Mouse (Mus musculus) G1E-ER4 (cell line): ENCODE data around the gene Kcnk7. TPM values are rescaled to one million over a fixed set of nuclear protein-coding genes. Genes with fewer than 3 reads are reported as not detected.

Source experiments
- GATA1 ChIP-seq: IDR thresholded peaks from one replicate; pipeline ENCODE4 v1.8.0; 2012; ENCODE audit warnings: low read length, inconsistent platforms
- polyA plus RNA-seq: library from polyadenylated mRNA; stranded (reverse); fragments of >175 nt; gene quantifications from 2 replicates; pipeline ENCODE4 v1.2.3, GENCODE M21; 2012

Gene Kcnk7
- polyA plus RNA-seq, 1 experiment: 0.23 TPM

DNA sequence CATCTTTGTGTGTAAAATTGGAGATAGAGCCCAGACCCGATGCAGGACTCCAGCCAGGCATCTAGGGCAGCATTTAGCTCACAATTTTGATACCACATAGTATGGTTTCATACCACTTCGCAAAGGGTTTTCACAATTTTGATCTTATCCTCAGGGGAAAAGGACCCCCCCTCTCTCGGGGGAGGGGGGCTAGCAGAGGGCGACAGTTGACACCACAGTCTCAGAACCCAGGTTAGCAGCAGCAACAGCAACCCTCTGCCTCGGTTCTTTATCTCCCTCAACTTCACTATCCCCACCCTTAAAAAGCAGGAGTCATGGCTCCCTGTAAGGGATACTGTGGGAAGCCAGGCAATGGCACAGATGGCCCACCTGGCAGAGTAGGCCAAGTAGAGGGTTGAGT is 9.1 kb downstream of the Kcnk7 start:
- TF ChIP-seq GATA1: no peak

DNA sequence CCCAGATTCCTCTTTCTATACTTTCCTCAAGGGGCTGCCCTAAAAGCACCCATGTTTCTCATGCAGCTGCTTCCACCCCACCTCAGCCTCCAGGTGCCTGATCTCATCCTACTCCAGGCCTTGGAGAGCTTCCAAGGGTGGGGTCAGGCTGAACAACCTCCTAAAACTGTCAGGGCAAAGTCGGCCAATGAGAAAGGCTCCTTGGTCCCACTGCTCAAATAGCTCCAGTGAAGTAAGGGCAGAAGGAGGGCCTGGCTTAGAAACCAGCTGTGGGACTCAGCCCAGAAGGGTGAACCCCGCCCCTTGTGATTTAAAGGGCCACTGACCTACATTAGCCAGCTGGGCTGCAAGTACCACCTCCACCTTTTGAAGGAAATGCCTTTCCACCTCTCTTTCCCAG is 9.6 kb downstream of the Kcnk7 start:
- TF ChIP-seq GATA1: no peak

DNA sequence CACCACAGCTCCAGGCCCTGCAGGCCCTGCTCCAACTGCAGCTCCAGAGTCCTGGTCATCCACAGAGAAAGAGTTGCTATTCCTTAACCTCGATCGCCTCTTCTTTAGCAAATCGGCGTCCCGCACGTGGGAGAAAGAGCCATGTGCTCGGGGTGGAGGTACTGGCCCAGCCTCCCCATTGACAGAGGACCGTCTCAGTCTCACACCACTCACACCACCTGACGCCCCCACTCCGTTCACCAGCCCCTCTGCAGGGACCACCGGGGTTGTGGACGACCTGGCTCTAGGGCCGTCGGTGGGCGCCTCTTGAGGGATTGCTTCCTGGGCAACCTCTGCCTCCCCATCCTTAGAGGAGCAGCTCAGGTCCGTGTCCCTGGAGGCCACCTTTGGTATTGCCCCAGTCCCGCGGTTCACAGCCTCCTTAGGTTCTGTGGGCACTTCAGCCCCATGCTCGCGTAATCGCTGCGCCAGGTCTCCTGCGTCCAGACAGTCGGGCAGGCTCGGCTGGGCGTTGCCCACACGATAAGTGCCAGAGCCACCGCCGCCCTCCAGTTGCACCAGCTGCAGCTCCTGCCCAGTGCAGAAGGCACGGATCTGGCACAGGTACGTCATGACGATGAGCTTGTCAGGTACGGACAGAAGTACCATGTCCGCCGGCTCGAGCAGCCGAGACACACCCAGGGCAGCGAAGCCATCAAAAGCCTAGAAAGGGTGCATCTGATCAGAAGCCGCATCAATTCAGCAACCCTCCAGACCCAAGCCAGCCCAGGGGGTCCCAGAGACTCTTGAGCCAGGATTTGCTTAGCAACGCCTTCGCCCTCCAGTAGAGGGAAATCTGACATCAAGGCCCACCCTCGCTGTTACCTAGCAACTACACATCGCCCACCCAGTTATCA is 11.9 kb downstream of the Kcnk7 start:
- TF ChIP-seq GATA1: no peak

DNA sequence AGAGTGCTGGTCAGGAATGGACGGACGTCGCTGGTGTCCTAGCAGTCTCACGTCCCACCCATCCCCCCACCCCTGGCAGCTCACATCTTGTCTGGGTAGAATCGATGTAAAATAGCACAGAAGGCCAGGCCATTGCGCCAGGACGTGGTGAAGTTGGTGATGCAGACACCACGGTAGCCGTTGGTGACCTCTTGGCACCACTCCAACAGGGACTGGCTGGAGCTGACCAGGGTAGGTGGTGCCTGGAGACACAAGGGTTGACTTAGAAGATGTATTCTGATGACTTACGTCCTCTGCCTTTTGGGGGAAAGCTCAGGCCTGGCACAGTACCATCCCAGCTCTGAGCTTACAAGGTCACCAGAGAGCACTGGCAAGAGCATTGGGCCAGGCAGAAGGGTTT is 12.8 kb downstream of the Kcnk7 start:
- TF ChIP-seq GATA1: no peak

DNA sequence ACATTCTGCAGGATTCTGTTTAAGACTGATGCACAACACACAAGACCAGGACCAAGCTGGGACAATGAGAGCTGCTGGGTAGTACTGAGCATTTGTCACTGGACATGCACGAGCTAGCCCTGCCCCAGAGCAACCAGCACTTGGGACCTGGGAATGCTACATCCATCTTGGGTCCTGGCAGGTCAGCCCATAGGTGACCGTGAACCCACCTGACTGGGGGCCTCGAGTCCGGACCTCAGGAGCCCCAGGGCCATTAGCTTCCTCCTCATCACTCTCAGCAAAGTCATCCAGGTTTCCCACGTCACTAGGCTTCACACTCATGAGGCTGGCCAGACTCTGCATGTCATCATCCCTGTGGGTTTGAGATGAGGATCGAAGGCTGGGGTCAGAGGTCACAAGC is 17.1 kb downstream of the Kcnk7 start:
- no peak for TF ChIP-seq GATA1

DNA sequence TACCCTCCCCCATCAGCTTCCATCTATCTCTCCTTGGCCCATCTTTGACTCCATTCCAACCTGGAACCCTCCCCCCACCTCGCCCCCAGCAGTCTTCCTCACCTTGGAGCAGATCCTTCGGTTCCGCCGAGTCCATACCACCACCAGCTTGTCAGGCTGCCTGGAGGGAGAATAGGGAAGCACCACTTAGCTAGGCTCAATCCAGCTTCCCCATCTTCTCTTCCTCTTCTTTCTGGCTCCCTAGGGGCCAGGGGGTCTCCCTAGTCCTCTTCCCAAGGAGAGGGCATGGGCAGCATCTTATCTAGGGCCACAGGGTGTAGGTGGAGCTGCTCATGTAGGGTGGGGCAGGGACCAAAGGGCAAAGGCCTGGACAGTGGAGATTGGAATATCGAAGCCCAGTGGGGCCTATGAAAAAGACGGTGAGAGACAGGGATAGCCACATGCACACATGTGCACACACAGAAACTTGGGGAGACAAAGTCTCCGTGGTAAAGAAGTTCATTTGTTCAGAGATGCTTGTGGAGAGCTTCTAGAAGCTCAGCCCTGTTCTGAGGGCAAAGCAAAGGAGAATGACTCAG is 18.8 kb downstream of the Kcnk7 start:
- TF ChIP-seq GATA1: no peak

DNA sequence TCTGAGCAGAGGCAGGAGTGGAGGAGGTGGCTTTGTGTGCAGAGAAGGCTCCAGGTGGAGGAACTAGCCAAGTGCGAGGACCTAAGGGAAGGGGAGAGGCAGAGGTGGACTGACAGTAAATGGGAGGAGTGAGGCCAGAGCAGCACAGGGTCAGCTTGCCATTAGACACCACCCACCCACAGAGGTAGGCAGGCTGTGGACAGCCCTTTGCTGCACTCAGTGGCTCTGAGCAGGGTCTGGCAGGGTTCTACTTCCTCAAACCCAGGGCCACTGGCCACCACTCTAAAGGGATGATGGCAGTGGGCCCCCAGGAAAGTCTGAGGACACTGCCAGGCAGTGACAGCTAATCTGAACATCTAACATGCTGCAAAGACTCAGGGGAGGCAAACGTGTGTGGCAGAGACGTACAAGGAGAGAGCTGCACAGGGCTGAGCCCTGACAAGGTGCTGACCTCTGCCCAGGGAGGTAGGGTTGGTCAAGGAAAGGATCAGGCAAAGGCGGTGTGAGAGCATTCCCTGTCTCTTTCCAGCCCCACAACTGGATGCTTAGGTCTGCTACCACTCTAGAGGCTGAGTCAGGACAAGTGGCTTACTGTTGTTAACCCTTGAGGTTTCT is 19.9 kb downstream of the Kcnk7 start:
- no peak for TF ChIP-seq GATA1

DNA sequence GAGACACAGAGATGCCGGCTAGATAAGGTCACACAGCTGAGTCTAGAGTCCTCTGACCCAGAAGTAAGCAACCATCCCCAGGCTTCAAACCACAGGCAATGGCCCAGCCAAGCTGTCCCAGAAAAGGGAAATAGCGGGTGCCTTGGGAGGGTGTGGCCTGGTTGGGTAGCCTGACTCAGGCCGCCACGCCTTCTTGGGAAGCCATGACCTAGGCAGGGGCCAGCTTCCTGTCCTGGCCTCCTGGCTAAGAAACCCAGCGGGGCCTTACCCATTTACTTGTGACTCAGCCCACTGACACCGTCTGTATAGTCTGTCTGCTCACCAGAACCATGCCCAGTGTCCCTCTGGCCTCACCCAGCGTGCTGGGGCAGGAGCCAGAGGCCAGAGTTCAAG is 20.4 kb downstream of the Kcnk7 start:
- no peak for TF ChIP-seq GATA1

DNA sequence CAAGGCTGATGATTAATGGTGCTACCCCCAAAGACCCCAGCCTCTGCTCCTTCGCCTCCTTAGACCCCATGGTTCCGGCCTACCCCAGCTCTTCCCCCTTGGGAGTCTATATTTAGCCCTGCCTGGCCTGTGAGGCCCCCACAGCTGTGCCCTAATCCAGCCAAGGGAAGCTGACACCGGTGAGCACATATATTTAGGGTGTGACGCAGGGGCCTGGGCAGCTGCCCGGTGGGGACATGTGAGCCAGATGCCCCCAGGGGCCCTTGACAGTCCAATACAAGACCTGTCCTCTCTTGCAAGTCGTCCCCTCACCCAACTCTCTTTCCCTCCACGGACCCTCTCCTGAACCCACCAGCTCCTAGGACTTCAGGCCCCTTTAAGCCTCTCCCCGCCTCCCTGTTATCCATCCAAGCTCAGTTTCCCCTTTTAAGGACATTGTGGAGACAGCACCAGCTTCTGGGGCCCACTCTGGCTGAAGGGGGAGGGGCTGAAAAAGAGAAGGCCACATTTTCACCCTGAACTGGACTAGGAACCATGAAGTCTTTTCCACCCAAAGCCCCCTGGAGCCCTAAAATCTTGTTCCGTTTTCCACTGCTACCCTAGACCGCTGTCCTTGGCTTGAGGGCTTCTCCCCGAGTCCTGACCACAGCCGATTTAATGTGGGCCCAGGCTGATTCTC is 21.0 kb downstream of the Kcnk7 start:
- no peak for TF ChIP-seq GATA1

DNA sequence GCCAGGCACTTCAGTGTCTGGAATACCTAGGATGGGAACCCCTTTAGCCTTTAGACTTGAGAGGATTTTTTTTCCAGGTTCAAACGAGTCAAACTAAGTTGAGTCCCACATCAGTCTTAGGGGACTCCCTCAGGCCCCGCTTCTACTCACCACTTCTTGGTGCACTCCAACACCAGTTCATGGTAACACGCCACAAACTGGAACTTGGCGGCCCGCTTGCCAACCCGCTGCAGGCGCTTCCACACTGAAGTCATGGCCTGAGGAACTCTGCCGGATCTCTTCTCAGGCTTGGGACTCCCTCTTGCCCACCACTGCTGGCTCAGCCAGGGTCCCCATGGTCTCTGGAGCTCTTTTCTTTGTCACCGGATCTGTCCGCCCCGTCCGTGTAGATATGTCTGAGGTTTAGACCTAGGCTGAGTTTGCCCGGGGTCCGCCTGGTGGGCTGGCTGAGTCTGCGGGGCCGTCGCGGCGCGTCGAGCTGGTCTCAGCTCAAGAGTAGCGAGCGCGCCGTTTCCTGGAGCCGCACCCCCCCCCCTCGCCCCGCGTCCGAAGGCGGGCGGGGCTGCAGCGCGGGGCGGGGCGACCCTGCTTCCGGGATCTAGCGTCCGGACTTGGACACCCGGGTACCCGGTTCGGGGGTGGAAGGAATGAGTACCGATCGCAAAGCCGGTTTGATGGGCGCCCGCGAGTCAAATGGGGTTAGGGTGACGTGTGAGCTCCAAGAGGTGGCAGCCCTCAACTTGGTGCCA is 21.8 kb downstream of the Kcnk7 start, which contains the start of gene Ehbp1l1:
Gene Ehbp1l1 (minus strand): TSS at position 551 of the 749 bp plus-strand sequence.
- no peak for TF ChIP-seq GATA1

DNA sequence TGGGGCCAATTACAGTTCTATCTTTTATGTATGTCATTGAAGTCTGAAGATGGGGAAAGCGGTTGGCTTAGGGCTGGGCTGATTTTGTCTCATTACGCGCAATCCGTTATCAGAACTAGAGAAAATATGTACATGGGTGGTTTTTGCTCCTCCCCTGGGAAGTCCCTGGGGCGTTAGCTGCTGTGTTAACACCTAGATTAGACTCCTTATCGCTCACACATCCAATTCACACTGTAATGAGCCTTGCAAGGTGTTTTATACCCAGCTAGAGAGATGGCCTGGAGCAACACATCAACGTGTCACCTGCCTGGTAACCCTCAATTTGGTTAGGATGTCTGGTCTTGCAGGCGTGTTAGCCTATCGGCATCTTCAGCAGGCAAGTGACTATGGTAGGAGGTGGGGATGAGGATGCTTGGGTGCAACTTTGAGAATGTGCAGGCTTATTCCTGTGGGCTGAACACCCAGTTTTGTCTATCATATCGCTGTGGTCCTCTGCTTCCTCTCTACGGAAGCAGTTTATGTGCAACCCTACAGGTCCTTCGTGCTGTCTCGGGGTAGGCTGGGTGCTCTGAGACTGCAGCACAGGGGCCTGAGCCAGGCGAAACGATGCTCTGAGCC is 22.9 kb downstream of the Kcnk7 start:
- peak; percentile 79 for TF ChIP-seq GATA1

DNA sequence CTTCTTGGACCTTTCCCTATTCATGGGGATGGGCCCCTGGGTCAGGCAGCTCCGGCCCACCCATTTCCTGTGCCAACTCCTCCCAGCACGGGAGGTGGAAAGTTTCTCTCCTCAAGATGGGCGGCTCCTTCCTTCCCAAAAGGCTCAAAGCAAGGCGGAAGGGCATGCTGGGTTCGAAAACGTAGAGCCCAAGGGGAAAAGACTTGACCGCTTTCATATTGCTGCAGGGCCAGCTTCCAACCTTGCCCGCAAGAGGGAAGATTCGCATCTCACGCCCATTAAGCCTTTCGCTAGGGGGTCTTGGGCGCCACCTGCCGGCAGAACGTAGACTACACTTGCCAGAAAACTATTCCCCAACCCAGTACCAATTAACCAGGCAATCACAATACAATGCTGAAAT is 23.5 kb downstream of the Kcnk7 start:
- TF ChIP-seq GATA1: no peak

DNA sequence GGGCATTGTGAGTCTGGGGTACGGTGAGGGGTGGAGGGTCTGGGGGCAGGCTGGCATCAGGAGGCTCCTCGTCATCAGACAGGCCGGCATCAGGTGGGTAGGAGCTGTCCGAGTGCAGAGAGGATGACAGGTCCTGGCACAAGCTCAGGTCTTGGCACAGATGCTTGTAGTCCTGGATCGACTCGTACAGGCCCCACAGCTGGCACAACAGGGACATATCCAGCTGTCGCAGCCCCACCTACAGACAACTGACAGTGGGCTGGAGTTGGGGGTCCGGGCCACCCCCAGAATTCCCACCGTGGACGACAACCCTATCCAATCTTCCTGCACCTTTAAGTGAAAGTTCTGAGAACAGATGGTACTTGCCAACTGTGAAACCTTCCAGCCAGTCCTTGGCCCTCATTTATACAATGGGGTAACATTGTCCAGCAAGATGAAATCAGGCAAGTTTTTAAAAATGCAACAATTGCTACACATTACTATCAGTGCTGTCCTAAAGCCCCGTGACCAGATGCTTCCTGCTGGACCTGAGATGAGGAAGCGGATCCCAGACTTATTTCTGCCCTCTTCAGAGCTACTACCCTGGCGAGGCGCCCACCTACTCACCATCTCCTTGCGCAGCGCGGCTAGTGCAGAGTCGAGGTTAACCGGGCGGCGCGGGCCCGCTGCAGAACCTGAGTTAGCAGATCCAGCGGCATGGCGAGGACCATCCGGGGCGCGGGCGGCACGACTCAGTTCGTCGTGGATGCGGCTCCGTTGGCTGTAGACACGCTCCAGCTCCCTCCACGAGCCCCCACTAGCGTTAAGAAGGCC is 24.7 kb downstream of the Kcnk7 start:
- TF ChIP-seq GATA1: no peak

DNA sequence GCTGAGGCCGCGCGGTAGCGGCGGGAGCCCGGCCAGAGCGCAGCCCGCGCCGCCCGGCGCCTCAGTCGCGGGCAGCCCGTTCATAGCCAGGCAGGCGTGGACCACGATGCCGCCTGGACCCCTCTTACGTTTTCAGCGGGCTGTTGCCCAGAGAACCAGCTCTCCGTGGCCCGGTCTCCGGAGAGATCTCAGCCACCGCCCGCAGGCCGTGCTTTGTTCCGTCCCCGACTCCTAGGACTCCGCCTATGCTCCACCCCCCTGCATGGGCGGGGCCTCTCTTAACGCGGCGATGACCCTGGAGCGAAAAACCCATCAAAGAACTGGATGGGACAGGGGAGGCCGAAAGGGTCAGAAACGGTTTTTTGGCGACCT is 25.3 kb downstream of the Kcnk7 start, which contains the start of gene Fam89b:
Gene Fam89b (minus strand): TSS at position 210 of the 372 bp plus-strand sequence.
- no peak for TF ChIP-seq GATA1
